Mouse (Mus musculus) liver, embryonic 14.5 days (tissue): Measurements from ENCODE around the gene Zmiz1.

Experiments used
- CTCF ChIP-seq: IDR thresholded peaks from 2 replicates; pipeline ENCODE4 v1.5.1; 2016; ENCODE audit warnings: antibody characterized with exemption, low read depth, control low read depth
- EP300 ChIP-seq: IDR thresholded peaks from 2 replicates; pipeline ENCODE4 v1.6.1; 2016; ENCODE audit warnings: antibody characterized with exemption, low read depth

- TF ChIP-seq CTCF (no peak), EP300 (no peak)
Measured at GRCm38 (mm10) chr14:25679625-25680024, 220.6 kb downstream of the Zmiz1 start.
